Mouse (Mus musculus) granulocyte monocyte progenitor cell, adult 5-6 weeks (primary cell): ENCODE results near the gene Bcl11b. TPM values are rescaled to one million over a fixed set of nuclear protein-coding genes. Genes with fewer than 3 reads are reported as not detected.

Source experiments
- ATAC-seq: replicated peaks from 2 replicates; pipeline ENCODE4 v1.8.0; 2016; ENCODE audit warnings: mild to moderate bottlenecking, moderate TSS enrichment, inconsistent platforms; ENCODE audit not compliant: poor library complexity, severe bottlenecking
- total RNA-seq, 2 experiments: library from RNA; stranded (forward) in 1 of 2; stranded (reverse) in 1 of 2; fragments of 200-712, 200-1000 nt in 1 of 2; fragments of >200 nt in 1 of 2; fragmentation: Nextera tagmentation in 1 of 2; gene quantifications; 2 replicates each; pipeline ENCODE4 v1.2.3; 2014 to 2017

Gene Bcl11b
- total RNA-seq, 2 experiments from 2014 or later = not detected

GRCm38 (mm10) chr12:107999751-108000714 lies 3.4 kb downstream of the Bcl11b start:
- no peak for ATAC-seq

DNA sequence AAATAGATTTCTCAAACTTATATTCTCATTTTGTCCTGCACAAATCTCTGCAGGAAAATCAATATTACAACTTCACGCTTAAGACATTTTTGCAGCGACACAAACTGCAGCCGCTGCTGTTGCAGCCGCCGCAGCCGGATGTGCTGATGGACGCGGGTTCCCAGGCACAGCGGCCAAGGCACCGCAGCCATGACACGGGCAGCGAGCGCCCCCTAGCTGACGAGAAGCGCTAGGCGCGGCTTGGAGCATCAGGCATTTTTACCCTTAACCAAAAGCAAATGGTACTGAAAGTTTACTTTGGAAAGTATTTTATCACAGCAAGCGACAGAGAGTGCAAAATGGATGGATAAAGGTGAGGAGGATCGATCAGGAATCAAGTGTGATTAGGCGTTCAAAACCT lies 4.7 kb downstream of the Bcl11b start:
- peak; percentile 88 for ATAC-seq

GRCm38 (mm10) chr12:107997901-107998300 lies 5.5 kb downstream of the Bcl11b start:
- ATAC-seq = no peak

DNA sequence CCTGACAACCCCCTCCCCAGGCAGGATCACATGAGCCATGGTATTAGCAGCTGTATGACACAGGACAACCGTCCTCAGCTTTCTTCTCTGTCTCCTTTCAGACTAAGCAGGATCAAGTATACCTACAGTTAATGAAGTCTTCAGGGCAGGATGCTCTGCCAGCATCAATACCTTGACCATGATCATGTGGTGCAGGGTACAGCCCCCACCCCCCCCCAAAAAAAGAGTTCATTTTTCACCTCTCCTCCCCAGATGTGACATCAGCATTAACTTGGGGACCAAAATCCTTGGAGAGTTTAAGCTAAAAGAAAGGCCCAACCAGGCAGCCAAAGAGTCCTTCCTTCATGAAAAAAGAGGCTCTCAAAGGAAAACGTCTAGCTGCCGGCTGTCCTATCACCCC lies 6.2 kb downstream of the Bcl11b start:
- ATAC-seq = no peak

- ATAC-seq = no peak
Measured at GRCm38 (mm10) chr12:107996773-107997172, 6.6 kb downstream of the Bcl11b start.

DNA sequence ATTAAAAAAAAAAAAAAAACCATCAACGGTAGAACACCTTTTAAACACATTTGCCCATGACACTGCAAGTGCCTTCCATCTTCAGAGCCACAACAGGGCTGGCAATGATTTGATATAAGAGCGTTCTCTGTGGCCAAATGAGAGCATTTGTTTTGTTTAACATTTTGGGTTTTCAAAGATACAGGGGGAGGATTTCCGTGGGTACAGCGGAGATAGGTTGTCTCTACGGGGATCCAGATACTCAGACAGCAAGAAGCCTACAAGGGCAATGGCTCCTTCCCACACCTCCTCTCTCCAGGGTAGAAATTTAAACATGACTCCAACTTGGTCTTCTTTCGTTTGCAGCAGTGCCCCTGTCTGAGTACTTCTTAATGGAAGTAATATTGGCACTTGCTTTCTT lies 7.2 kb downstream of the Bcl11b start:
- ATAC-seq = no peak

DNA sequence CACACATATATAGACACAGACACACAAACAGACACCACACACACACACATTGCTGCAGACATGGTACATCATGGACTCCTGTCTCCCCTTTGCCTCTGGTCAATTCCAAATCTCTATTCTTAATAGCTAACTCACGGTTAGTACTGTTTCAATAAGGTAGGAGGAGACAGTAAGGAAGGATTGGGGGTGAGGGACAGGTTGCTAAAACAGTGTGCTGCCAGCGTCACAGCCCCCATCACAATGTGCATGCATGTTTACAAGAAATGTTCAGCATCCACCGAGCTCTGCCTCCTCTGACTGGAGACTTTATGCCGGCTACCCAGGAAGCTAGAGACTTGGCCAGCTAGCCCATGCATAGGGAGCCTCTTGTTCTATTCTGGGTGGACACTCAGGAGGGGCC lies 9.0 kb downstream of the Bcl11b start:
- no peak for ATAC-seq

DNA sequence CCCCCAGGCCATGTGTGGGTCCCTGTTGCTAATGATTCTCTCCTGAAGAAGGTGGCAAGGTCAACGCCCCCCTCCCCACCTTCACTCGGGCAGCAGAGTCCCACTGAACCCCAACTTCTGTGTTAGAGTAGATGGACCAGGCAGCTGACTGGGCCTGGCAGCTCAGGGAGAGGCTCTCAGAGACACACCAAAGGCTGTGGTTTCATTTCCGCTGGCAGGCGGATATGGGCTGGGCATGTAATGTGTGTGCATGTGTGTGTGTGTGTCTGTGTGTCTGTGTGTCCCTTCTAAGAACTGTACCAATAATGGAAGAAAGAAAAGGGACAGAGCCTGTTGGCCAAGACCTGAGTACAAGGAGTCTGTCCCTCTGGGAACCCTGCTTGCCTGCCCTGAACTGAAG lies 10.4 kb downstream of the Bcl11b start:
- peak; percentile 40; the same call in 1 of the 2 replicates for ATAC-seq

- no peak for ATAC-seq
Measured at GRCm38 (mm10) chr12:107991191-107991590, 12.2 kb downstream of the Bcl11b start.

DNA sequence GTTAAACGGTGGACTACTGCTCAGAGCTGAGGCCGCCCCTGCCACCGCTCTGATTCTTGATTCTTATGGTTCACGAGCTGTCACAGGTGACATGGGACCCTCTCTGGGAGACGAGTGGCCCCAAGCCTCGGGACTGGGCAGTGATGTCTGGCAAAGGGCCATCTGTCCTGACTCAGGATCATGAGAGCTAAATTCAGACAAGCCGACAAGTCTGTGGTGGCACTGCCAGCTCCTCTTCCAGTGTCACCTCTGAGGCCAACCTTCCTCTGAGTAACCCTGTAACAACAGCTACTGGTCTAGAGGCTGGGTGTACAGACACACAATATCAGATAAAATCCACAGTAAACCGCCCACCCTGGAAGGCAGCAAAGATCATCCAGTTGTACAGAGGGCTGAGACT lies 20.2 kb downstream of the Bcl11b start:
- ATAC-seq = no peak

DNA sequence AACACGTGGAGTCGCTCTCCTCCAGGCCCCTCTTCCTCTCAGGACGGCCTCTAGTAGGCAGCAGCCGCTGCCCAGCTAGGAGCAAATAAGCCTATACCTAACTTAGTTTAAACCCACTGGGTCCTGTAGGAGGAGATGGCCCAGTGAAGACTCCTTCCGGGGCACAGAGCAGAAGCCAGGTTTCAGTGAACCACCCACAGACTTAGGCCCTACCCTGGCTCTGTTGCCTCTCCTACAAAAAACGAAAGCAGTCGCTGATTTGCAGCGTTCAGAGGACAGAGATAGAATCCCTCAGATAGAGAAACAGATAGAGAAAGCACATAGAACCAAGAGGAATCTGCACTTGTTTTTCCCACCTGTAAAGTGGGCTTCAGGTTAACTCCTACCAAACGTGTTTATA lies 21.1 kb downstream of the Bcl11b start:
- ATAC-seq = no peak

GRCm38 (mm10) chr12:107981231-107981630 lies 22.2 kb downstream of the Bcl11b start:
- no peak for ATAC-seq

DNA sequence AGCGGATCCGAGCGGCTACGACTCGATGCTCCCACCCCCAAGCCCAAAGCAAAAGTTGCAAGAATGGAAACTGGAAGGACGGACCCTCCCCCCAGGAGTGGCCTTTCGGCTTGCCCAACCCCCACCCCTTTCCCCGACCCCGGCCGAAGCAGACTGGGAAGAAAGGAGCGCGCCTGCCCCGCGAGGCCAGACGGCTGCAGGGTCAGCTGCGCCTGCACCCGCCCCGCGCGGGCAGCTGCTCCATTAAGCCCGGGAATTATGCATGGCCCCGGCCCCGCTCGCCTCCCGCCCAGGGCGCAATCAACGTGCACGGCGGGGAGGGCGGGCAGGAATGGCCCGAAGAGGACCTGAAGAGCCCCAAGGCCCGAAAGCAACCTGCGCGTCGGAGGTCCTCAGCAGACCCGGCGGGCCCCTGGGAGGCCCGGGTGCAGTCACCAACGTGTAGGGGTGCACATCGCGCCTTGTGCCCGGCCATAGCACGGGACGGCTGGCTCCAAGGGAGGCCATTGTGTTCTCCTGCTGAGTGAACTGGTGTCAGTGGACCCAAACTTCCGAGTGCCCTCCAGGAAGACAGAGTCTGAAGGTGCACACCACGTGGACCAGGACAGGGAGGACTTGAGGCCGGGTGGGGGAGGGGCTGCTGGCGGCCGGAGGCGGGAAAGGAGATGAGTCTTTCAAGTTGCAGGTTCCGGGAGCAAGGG lies 23.0 kb downstream of the Bcl11b start:
- no peak; the same call in 1 of the 2 replicates for ATAC-seq

GRCm38 (mm10) chr12:107979710-107980260 lies 23.6 kb downstream of the Bcl11b start:
- ATAC-seq = no peak

DNA sequence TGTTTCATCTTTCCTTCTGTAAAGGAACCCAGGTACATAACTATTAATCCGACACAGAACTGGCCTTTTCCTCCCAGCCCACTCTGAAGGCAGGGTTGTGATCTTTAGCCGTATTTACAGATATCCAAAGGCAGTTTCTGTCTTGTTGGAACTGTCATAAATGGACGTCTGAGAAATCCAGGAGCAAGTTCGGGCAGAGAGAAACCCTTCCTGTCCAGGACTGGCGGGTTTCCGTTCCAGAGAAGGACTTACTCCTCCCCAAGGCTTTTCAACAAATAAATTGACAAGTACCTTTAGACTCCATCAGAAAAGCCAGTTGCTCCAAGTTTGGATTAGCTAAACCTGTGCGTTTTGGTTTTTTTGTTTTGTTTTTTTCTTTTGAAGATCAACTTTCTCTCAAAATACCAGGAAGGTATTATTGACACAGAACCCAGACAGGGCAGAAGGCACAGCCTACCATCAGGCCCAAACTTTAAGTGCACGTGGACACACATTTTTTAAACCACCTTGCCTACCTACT lies 24.6 kb downstream of the Bcl11b start:
- ATAC-seq = no peak

GRCm38 (mm10) chr12:107978063-107978462 lies 25.3 kb downstream of the Bcl11b start:
- ATAC-seq = no peak

DNA sequence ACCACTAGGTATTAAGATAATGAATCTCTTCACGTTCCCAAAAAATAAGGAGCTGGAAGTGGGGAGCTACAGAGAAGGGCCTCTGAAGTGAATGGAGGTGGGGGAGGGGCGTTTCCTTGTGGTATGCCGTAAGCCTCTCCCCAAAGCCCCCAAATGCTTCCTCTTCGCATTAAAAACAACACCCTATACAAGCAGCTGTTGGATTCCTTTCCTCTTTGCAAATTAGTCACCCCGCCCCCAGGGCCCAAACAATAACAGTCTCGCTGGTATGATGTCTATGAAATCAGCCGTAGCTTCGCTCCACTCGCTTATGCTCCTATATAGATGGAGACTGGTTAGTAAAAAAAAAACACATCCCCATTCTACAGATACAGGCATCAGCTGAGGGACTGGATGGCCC lies 25.9 kb downstream of the Bcl11b start:
- no peak for ATAC-seq

DNA sequence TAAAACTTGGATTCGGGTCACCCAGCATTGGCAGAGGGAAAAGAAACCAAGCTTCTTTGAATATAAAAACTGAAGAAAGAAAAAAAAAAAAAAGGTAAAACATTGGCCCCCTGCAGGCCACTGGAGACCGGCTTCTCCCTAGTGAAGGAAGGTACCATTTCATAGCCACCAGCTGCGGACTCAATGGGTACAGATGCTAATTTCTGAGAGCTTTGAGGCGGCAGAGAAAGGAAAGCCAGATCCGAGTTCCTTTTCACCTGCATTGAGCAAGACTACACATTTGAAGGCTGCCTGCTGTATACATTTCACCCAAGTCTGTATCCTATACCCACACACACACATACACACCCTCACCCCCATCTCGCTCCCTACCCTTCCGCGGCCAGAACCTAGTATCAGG lies 26.3 kb downstream of the Bcl11b start:
- no peak for ATAC-seq

GRCm38 (mm10) chr12:107976571-107977001 lies 26.8 kb downstream of the Bcl11b start:
- ATAC-seq = no peak

GRCm38 (mm10) chr12:107975897-107976570 lies 27.4 kb downstream of the Bcl11b start:
- no peak for ATAC-seq
